Mouse (Mus musculus) spleen, postnatal 4 days (tissue): Measurements from ENCODE around the gene Crlf3.
"Not testable (repeated sequence)": the region's sequence is repeated elsewhere in the genome, so short reads cannot be mapped to it uniquely, and the experiment has no call there.

Experiments
- DNase-seq, 2 experiments: peaks; one replicate each; pipeline ENCODE4 v3.0.0; 2022; ENCODE audit warnings: low spot score in 2 of 2

The Crlf3 gene

DNA sequence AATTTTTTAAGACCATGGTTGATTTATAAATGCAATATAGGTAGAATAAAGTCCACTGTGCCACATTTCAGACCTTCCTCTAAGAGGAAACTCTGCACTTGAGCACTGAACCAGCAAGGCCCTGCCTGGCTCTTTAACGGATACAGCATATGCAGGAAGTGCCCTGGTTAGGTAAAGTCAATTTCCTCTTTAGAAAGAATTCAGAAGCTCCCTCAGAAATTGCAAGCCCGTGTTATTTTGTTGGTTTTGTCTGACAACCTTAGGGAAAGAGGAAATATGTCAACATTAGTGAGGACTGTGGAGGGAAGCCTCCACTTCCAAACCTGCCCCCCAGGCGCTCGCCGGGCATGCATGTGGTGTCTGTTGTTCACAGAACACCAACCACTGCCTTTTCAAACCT, 13.2 kb downstream of the Crlf3 start:
- peak in 1 of 2 experiments; percentile 19 for DNase-seq

DNA sequence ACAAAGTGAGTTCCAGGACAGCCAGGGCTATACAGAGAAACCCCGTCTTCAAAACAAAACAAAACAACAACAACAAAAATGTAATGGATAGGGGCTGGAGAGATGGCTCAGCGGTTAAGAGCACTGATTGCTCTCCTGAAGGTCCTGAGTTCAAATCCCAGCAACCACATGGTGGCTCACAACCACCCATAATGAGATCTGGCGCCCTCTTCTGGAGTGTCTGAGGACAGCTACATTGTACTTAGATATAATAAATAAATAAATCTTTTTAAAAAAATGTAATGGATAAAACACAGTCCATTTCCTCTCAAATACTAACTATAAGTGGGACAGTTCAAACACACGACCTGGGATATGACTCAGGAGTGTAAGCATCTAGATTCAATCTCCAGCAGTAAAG, 14.4 kb downstream of the Crlf3 start:
- DNase-seq = not testable (repeated sequence)

DNA sequence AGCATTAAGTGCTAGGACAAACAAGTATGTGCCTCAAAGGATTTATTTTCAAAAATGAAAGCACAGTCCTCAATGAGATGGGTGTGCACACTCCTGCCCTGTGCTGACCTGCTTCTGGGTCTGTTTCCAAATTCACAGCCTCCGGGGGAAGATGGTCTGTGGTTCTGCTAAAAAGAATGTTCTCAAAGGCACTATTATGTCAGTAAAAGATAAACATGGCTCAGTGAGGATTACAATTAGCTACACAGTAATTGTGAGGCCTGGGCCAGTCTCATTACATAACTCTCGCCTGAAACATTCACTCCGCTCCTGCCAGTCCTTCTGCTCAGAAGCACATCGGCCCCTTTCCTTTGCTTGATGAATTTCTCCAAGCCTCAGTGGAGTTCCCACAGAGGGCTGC, 18.6 kb downstream of the Crlf3 start:
- no peak for DNase-seq

DNA sequence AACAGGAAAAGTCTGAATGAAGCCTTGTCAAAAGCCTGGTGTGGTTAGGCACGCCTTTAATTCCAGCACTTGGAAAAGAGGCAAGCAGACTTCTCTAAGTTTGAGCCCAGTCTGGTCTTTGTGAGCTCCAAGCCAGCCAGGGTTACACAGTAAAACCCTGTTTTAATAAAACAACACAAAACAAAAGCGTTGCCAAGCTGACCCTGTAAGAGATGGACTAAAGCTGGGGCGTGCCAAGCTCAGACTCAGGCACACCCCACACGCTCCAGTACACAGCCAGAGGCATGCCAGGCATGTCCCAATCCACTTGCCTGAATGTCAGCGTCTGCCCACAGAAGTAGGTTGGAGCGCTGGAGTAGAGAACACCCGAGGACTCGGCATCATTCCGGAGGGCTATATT, 24.6 kb downstream of the Crlf3 start:
- DNase-seq = no peak

DNA sequence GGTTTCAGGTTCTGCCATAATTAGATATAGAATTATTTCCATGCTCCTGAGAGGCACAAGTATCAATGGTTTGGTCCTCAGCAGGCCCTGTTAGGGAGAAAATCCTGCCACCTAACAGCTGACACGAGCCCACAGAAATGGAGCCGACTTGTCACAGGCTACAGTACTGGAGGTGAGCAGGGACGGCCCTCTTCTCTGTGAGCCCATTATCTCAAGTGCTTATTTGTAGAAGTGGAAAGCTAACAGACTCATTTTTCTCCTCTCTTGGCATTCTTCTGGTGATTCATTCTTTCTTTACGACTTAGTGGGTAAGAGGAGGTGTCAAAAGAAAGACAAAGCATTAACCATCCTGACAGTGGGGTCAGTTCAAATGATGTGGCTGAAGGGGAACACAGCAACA, 26.1 kb downstream of the Crlf3 start:
- no peak for DNase-seq

DNA sequence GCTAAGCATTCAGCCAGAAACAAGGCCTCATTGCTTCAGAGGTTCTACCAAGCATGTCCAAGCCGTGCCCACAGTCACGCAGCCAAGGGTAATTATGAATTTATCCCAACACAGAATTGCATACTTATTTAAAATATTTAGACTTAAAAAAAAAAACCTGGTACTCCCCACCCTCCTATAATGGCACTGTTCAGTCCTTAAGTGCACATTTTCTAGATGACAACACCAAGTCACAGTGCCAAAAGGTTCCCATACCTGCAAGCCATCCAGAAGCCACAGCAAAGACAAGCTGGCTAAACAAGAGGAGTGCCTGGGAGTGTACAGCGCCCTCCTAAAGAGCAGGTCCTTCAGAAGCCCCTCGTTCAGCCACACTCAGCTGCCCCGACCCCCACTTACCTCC, 27.6 kb downstream of the Crlf3 start:
- no peak for DNase-seq

DNA sequence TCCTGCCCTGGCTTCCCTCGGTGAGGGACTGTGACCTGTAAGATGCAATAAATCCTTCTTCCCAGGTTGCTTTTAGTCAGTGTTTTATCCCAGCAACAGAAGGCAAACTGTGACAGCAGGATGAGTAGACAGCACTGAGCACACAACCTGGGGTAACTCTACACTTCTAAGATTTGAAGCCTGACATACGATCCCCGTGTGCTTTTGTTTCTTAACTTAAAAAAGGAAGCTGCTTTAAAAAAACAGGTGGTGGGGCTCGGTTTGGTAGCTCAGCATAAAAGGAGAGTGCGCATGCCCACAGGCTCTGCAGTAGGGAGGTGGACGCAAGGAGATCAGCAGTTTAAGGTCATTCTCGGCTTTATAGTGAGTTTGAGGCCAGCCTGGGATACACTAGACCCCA, 28.3 kb downstream of the Crlf3 start:
- DNase-seq = no peak

DNA sequence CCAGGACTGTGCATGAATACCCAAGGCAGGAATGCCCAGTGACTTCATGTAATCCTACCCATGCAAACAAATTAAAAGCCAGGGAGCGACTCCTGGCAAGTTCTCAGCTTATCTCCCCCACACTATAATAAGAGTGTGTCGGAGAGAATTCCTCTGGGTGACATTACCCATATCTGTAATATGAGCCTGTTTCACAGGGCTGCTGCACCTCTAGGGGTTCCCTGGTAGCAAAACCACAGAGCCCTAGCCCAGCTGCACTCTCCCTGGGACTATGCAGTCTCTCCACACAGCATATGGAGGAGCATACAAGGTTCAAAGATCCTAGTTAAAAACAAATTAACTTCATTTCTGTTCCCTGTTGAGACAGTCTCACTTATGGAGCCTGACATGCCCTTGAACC, 30.7 kb downstream of the Crlf3 start:
- no peak for DNase-seq

DNA sequence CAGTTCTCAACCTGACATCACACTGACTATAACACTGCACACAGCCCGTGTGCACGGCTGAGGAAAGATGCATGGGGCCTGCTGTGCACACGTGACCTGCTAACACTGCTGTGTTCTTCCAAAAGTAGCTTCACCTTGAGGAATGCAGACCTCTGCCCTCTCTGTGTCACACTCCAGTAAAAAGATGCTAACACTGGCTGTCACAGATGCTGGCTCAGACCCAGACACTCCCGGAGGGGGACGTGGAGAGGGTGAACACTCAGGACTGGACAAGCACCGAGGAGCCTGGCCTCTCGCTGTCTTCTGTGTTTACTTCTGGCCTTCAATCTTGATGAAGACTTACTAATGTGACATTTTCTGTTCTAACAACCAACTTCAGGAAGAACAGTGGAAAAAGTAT, 33.9 kb downstream of the Crlf3 start:
- no peak for DNase-seq

DNA sequence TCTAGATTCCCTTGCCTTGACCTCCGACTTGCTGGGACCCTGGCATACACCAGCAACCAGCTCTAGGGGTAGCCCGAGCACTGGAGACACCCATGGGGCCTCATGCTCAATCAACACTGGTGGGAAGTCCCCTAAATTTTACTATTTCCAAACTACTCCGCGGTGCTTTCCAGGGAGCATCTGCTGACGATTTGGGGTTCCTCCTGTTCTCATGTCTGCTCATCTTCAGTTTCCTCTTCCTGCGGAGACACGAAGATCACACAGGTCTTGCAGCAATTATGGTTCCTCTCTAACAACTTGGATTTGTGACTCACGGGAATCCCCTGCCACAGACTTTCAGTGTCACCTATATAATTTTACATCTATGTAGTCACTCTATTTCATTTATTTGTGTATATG, 37.4 kb downstream of the Crlf3 start:
- no peak for DNase-seq

DNA sequence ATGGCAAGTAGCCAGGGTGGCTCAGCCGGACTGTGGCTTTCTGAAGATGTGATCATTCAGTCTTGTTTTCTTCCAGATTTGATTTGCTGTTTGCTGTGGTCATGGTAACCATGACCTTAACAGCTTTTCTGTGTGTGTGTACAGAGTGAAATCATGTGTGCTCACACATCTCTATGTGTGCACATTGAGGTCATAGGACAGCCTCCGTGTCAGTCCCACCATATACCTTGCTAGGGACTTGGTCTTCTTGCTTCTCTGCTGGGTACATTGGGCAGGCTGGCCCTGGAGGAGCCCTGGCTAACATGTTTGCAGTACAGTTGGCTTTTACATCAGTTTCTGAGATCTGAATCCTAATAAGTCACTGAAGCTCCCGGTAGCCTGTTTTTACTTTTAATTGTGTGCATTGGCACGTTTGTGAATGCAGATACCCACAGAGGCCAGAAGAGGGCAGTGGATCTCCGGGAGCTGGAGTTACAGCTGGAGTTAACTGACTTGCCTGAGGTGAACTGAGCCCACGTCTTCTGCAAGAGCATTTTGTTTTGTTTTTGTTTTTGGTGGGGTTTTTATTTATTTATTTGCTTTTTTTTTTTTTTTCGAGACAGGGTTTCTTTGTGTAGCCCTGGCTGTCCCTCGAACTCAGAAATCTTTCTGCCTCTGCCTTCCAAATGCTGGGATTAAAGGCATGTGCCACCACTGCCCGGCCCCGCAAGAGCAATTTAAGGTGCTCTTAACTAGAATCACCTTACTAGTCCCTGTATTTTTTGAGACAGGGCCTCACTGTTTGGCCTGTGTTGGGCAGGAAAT, 38.0 kb downstream of the Crlf3 start:
- peak; percentile 51 to 76 for DNase-seq

DNA sequence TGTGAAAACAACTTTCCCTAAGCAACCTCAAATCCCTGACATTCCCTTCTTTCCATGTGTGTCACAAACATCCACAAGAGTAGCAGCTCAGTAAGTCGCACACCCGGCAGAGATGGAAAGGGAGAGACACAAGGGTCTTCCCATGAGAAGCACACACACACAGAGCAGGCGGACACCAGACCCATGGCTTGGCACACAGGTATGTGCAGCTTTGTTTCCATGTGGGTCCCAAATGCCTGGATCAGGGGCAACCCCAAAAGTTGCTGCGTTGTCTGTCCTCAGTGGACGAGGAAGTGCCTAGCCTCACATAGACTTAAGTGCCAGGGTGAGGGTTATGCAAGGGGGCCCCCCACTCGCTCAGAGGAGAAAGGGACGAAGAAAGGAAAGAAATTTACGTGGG, 43.3 kb downstream of the Crlf3 start:
- DNase-seq = no peak

DNA sequence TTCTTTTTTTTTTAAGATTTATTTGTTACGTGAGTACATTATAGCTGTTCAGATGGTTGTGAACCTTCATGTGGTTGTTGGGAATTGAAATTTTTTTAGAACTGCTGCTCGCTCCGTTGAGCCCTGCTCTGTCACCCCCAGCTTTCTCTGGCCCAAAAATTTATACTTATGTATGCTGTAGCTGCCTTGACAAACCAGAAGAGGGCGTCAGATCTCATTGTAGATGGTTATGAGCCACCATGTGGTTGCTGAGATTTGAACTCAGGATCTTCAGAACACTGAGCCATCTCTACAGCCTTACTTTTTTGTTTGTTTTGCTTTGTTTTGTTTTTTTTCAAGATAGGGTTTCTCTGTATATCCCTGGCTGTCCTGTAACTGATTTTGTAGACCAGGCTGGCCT, 59.5 kb downstream of the Crlf3 start:
- DNase-seq = no peak

DNA sequence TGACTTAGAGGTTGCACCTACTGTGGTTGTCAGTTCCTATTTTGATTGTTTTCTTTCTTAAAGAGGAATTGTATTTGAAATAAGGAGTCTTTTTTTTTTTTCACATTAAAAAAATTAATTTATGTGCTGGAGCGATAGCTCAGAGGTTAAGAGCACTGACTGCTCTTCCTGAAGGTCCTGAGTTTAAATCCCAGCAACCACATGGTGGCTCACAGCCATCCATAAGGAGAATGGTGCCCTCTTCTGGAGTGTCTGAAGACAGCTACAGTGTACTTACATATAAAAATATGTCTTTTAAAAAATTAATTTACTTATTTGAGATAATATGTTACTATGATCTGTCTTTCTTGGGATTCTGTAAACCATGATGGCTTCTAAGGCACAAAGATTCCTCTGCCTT, 61.0 kb downstream of the Crlf3 start:
- DNase-seq = no peak

DNA sequence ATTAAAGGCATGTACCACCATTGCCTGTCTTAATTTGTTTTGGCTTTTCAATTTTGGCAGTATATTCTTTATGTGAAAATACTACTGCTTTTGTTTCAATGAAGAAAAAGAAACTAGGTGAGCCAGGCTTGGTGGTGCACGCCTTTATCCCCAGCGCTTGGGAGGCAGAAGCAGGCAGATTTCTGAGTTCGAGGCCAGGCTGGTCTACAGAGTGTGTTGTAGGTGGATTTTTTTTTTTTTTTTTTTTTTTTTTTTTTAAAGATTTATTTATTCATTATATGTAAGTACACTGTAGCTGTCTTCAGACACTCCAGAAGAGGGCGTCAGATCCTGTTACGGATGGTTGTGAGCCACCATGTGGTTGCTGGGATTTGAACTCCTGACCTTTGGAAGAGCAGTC, 64.3 kb downstream of the Crlf3 start:
- not testable (repeated sequence) for DNase-seq
